Mouse (Mus musculus): Measurements from ENCODE around the gene Kcnb1. TPM values are rescaled to one million over a fixed set of nuclear protein-coding genes. Genes with fewer than 3 reads are reported as not detected.

Kcnb1 gene
- 0.84 and 1.0 TPM in 2 replicates for polyA plus RNA-seq (2015; fragmentation: Nextera tagmentation; extraction: Ambion mirVana)

DNA sequence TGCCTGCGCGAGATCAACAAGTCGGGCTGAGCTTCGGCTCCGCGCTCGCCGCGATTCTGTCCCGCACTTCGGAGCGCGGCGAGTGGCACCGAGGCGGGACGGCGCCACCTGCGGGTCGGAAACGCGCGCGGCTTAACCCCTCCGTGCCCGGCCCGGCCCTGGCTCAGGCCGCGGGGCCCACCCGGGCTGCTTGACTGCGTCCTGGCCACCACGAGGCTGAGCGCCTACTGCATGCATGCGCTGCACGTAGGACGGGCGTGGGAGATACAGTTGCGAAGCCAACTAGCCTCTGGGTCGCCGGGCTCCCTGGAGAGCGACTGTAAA is at the start of gene Kcnb1:
Kcnb1 (minus strand) TSS at position 80 of the 324 bp plus-strand sequence.
- Histone ChIP-seq H3K9ac (peak within 1 kb of the TSS; percentile 63), H3K9me3 (no peaks in the 10 kb centered on the region), H3K27ac (no peak within 1 kb of the TSS), H3K4me1 (peaks cover 20% of the 10 kb centered on the region), H3K27me3 (peaks cover 77% of the 10 kb centered on the region), H3K4me3 (peak within 1 kb of the TSS; percentile 57), H3K36me3 (no peaks in the 10 kb centered on the region), H3K4me2 (replicated peaks) (peak within 1 kb of the TSS; percentile 88)
- WGBS = under 1% methylated on average over 41 of the region's 41 CpGs
- ATAC-seq (ENCODE audit: low FRiP score, low read depth) = peak; percentile 68

DNA sequence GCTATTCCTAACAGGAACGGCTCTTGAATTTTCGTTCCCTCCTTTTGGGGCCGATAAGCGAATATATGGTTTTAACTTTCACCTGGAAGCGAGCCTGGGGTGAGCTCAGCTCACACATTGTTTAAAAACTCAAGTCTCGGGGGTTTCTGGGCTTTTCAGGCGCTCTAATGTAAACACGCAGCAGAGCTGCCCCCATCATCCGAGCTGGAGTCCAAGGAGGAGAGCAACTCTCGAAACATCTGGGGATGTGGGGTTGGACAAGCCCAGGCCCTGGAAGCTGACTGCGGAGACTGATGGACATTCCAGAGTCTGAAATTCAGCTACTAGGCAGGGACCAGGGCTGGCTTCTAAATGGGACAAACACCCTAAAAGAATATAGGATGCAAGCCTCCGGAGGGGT is 49.3 kb upstream of the Kcnb1 start:
- H3K27ac ChIP-seq = peak overlapping the region; percentile 69
- H3K4me2 ChIP-seq (replicated peaks) = peak overlapping the region; percentile 89
- peaks cover 41% of the 10 kb centered on the region for H3K4me1 ChIP-seq
- H3K36me3 ChIP-seq = no peaks in the 10 kb centered on the region
- H3K9ac ChIP-seq = peak overlapping the region; percentile 80
- peaks cover 9% of the 10 kb centered on the region for H3K27me3 ChIP-seq
- WGBS = 6% methylated on average over 12 of the region's 12 CpGs
- peak; percentile 37; the same call in 1 of the 2 replicates for ATAC-seq (ENCODE audit: low FRiP score, low read depth)
- H3K9me3 ChIP-seq = no peaks in the 10 kb centered on the region
- H3K4me3 ChIP-seq = peak overlapping the region; percentile 62

GRCm38 (mm10) chr2:167237224-167237623 is 47.3 kb upstream of the Kcnb1 start:
- no peak overlapping the region for H3K27ac ChIP-seq
- H3K4me1 ChIP-seq = peaks cover 61% of the 10 kb centered on the region
- no peaks in the 10 kb centered on the region for H3K36me3 ChIP-seq
- 79% methylated on average over 9 of the region's 9 CpGs for WGBS
- peaks cover 9% of the 10 kb centered on the region for H3K27me3 ChIP-seq
- no peak overlapping the region for H3K4me3 ChIP-seq
- no peak for ATAC-seq (ENCODE audit: low FRiP score, low read depth)
- H3K4me2 ChIP-seq (replicated peaks) = no peak overlapping the region
- no peaks in the 10 kb centered on the region for H3K9me3 ChIP-seq
- H3K9ac ChIP-seq = no peak overlapping the region

DNA sequence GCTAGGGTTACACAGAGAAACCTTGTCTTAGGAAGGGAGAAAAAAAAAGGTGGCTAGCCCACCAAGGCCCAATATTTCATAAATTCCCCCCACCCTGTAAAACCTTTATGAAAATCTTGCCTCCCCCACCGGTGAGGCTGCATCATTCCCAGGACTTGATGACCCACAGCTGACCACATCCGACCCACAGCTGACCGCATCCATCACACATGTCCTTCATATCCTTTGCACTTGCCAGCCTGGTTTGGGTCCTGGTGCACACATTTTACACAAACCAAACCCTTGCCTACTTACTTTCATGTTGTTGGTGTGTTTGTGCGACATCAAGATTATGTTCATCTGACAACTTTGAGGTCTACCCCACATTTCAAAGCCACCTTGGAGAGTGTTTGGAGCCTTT is 46.2 kb upstream of the Kcnb1 start:
- 97% methylated on average over 4 of the region's 4 CpGs for WGBS
- Histone ChIP-seq H3K4me3 (no peak overlapping the region), H3K4me1 (peaks cover 65% of the 10 kb centered on the region), H3K27me3 (peaks cover 9% of the 10 kb centered on the region), H3K4me2 (replicated peaks) (no peak overlapping the region), H3K36me3 (no peaks in the 10 kb centered on the region), H3K9me3 (no peaks in the 10 kb centered on the region), H3K27ac (no peak overlapping the region), H3K9ac (no peak overlapping the region)
- no peak for ATAC-seq (ENCODE audit: low FRiP score, low read depth)

DNA sequence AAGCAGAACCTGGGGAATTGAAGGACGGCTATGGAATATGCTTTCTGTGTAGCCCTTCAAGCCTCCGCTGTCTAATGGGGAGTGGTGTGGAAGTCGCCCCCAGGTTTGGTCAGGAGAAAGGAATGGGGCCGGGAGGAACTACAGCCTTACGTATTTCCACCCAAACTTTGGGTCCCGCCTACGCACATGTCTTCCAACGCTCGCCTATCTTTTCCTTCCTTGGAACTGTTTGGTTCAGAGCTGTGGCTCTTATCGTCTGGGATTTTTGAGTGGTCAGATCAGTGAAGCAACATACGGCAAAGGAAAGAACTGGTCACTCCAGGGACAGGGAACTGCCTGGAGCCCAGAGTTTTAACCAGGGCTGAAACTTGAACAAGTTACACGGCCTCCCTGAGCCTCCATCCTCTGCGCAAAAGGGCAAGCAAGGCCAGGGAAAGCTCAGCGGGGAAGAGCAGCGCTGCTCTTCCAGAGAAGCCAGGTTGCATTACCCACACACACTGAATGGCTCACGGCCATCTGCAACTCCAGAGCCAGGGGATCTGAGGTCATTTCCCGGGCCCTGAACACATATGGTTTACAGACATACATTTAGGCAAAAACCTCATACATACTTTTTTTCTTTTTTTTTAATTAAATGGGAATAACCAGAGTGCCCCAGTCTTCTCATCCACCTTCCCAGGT is 45.5 kb upstream of the Kcnb1 start:
- Histone ChIP-seq H3K9me3 (no peaks in the 10 kb centered on the region), H3K4me2 (replicated peaks) (no peak overlapping the region), H3K36me3 (no peaks in the 10 kb centered on the region), H3K27ac (no peak overlapping the region), H3K4me1 (peaks cover 59% of the 10 kb centered on the region), H3K9ac (no peak overlapping the region), H3K27me3 (peaks cover 6% of the 10 kb centered on the region; the same call in 1 of the 2 replicates), H3K4me3 (no peak overlapping the region)
- 66% methylated on average over 17 of the region's 17 CpGs for WGBS
- ATAC-seq (ENCODE audit: low FRiP score, low read depth) = no peak

- Histone ChIP-seq H3K9me3 (no peaks in the 10 kb centered on the region), H3K36me3 (no peaks in the 10 kb centered on the region), H3K4me3 (no peak overlapping the region), H3K27ac (peak overlapping the region; percentile 28; the same call in 1 of the 2 replicates), H3K9ac (peak overlapping the region; percentile 45), H3K4me2 (replicated peaks) (peak overlapping the region; percentile 46), H3K4me1 (peaks cover 43% of the 10 kb centered on the region), H3K27me3 (peaks cover 5% of the 10 kb centered on the region; the same call in 1 of the 2 replicates)
- WGBS = 10% methylated on average over 14 of the region's 14 CpGs
- ATAC-seq (ENCODE audit: low FRiP score, low read depth) = no peak
These were observed 43.8 kb upstream of the Kcnb1 start for GRCm38 (mm10) chr2:167233771-167234170.

DNA sequence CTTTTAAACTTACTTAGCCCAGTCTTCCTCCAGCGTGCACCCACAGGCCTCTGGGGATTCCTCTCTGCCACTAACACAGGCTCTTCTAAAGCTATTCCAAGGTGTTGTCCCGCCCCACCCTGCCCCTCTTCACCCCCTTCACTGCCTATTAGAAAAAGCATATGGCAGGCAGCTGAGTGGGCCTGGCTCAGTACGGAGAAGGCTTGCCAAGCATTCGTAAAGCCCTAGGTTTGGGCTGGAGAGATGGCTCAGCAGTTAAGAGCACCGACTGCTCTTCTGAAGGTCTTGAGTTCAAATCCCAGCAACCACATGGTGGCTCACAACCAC is 43.0 kb upstream of the Kcnb1 start:
- no peak overlapping the region for H3K4me3 ChIP-seq
- peaks cover 39% of the 10 kb centered on the region for H3K4me1 ChIP-seq
- no peak overlapping the region for H3K9ac ChIP-seq
- H3K27ac ChIP-seq = no peak overlapping the region; the same call in 1 of the 2 replicates
- no peaks in the 10 kb centered on the region for H3K9me3 ChIP-seq
- ATAC-seq (ENCODE audit: low FRiP score, low read depth) = no peak
- no peaks in the 10 kb centered on the region for H3K36me3 ChIP-seq
- no peak overlapping the region for H3K4me2 ChIP-seq (replicated peaks)
- WGBS = 50% methylated on average over 5 of the region's 5 CpGs
- H3K27me3 ChIP-seq = no peaks in the 10 kb centered on the region

- no peak overlapping the region; the same call in none of the 2 replicates for H3K27ac ChIP-seq
- no peaks in the 10 kb centered on the region for H3K36me3 ChIP-seq
- H3K27me3 ChIP-seq = no peaks in the 10 kb centered on the region
- ATAC-seq (ENCODE audit: low FRiP score, low read depth) = no peak
- H3K4me3 ChIP-seq = no peak overlapping the region
- no peak overlapping the region for H3K4me2 ChIP-seq (replicated peaks)
- H3K9ac ChIP-seq = peak overlapping the region; percentile 32
- 51% methylated on average over 14 of the region's 14 CpGs for WGBS
- H3K4me1 ChIP-seq = peaks cover 39% of the 10 kb centered on the region
- H3K9me3 ChIP-seq = no peaks in the 10 kb centered on the region
These were observed 42.4 kb upstream of the Kcnb1 start for GRCm38 (mm10) chr2:167232132-167233008.

GRCm38 (mm10) chr2:167230554-167230953 is 40.6 kb upstream of the Kcnb1 start:
- Histone ChIP-seq H3K27ac (no peak overlapping the region), H3K9me3 (no peaks in the 10 kb centered on the region), H3K4me2 (replicated peaks) (peak overlapping the region; percentile 23), H3K27me3 (no peaks in the 10 kb centered on the region), H3K9ac (no peak overlapping the region), H3K4me3 (no peak overlapping the region), H3K36me3 (peaks cover 7% of the 10 kb centered on the region; the same call in 1 of the 2 replicates), H3K4me1 (peaks cover 37% of the 10 kb centered on the region)
- 19% methylated on average over 15 of the region's 15 CpGs for WGBS
- no peak for ATAC-seq (ENCODE audit: low FRiP score, low read depth)

DNA sequence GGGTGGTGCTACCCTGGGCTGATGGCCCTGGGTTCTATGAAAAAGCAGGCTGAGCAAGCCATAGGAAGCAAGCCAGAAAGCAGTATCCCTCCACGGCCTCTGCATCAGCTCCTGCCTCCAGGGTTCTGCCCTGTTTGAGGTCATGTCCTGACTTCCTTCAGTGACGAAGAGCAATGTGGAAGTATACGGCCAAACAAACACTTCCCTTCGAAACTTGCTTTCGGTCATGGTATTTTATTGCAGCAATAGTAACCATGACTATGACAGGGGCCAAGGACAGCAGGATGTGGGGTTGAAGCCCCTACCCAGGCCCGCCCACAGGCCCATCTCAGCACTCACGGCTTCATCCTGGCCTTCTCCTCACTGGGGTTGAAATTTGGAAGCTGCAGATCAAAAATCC is 35.0 kb upstream of the Kcnb1 start:
- Histone ChIP-seq H3K27me3 (no peaks in the 10 kb centered on the region), H3K4me2 (replicated peaks) (no peak overlapping the region), H3K9me3 (no peaks in the 10 kb centered on the region), H3K9ac (no peak overlapping the region), H3K27ac (no peak overlapping the region), H3K4me3 (no peak overlapping the region), H3K4me1 (0 out of 2 replicates have a peak, but pooled peaks cover 2% of the 10 kb centered on the region), H3K36me3 (peaks cover 26% of the 10 kb centered on the region)
- WGBS = 79% methylated on average over 7 of the region's 7 CpGs
- ATAC-seq (ENCODE audit: low FRiP score, low read depth) = no peak

GRCm38 (mm10) chr2:167224194-167224593 is 34.2 kb upstream of the Kcnb1 start:
- WGBS = 88% methylated on average over 6 of the region's 6 CpGs
- ATAC-seq (ENCODE audit: low FRiP score, low read depth) = no peak
- peaks cover 27% of the 10 kb centered on the region for H3K36me3 ChIP-seq

GRCm38 (mm10) chr2:167222152-167222551 is 32.2 kb upstream of the Kcnb1 start:
- no peak overlapping the region for H3K27ac ChIP-seq
- H3K9ac ChIP-seq = no peak overlapping the region
- H3K4me1 ChIP-seq = peaks cover 4% of the 10 kb centered on the region; the same call in 1 of the 2 replicates
- no peak for ATAC-seq (ENCODE audit: low FRiP score, low read depth)
- 25% methylated on average over 7 of the region's 7 CpGs for WGBS
- no peaks in the 10 kb centered on the region for H3K27me3 ChIP-seq
- no peak overlapping the region for H3K4me2 ChIP-seq (replicated peaks)
- H3K4me3 ChIP-seq = no peak overlapping the region
- H3K36me3 ChIP-seq = peaks cover 33% of the 10 kb centered on the region
- H3K9me3 ChIP-seq = no peaks in the 10 kb centered on the region

More at GRCm38 (mm10) chr2:167224194-167224593, 34.2 kb upstream of the Kcnb1 start:
- H3K4me2 ChIP-seq (replicated peaks) = no peak overlapping the region
- peaks cover 3% of the 10 kb centered on the region; the same call in 1 of the 2 replicates for H3K4me1 ChIP-seq
- H3K27me3 ChIP-seq = no peaks in the 10 kb centered on the region
- H3K9me3 ChIP-seq = no peaks in the 10 kb centered on the region
- no peak overlapping the region for H3K27ac ChIP-seq
- H3K4me3 ChIP-seq = no peak overlapping the region
- no peak overlapping the region for H3K9ac ChIP-seq

Measured in limb, embryonic 13.5 days (tissue).